Mouse (Mus musculus) splenic B cell, adult 2 months (primary cell): ENCODE data around the gene Tap2.

Source experiments
- DNase-seq: peaks from one replicate; pipeline ENCODE4 v3.0.0-alpha.2; 2011; ENCODE audit warnings: low read depth, low spot score
- H3K27me3 ChIP-seq: 2 replicates; pipeline ENCODE4 v1.6.1; 2012; ENCODE audit warnings: mild to moderate bottlenecking, low read length, moderate library complexity, mixed read lengths; ENCODE audit not compliant: control insufficient read depth, poor library complexity, insufficient read depth, severe bottlenecking
- H3K36me3 ChIP-seq: 2 replicates; pipeline ENCODE4 v1.6.1; 2012; ENCODE audit warnings: mild to moderate bottlenecking, low read length, moderate library complexity, mixed read lengths; ENCODE audit not compliant: control insufficient read depth, poor library complexity, insufficient read depth, severe bottlenecking

Tap2 gene

DNA sequence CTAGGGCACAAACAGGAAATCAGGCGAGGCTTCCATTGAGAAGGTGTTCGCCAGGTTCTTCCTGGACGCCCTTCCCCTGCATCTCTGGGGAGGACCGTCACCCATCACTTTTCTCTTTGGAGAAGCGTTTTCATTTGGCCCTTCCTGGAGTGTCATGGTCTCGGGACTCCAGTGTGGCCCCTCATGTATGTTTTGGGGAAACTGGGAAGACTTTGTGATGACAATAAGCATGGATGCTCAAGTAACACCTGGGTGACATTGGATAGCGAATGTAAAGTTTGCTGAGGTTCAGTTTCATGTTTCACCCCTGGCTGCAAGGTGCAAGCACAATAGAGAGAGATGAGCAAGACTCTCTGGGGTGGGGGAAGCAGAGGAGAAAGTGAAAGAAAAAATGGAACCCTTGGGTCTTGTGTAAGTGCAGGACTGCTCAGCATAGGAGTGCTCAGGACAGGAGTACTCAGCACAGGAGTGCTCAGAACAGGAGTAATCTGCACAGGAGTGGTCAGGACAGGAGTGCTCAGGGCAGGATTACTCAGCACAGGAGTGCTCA, 1.7 kb upstream of the Tap2 start:
- Histone ChIP-seq H3K27me3 (no peaks in the 10 kb centered on the region), H3K36me3 (peaks cover 11% of the 10 kb centered on the region)
- no peak for DNase-seq

DNA sequence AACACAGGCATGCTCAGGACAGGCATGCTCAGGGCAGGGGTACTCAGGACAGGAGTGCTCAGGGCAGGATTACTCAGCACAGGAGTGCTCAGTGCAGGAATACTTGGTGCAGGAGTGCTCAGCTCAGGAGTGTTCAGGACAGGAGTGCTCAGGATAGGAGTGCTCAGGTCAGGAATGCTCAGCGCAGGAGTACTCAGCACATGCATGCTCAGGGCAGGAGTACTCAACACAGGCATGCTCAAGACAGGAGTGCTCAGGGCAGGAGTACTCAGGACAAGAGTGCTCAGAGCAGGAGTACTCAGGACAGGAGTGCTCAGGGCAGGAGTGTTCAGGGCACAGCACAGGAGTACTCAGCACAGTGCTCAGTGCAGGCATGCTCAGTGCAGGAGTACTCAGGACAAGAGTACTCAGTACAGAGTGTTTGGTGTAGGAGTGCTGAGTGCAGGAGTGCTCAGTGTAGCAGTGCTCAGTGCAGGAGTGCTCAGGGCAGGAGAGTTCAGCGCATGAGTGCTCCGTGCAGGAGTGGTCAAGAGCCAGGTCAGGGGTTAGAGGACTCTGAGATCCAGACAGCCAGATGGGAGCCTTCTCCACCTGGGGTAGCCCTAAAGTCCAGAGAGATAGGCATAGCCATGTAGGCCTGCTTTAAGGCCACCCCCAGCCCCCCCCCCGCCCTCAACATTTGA, 426 bp upstream of the Tap2 start:
- DNase-seq, result no peak
- no peaks in the 10 kb centered on the region for H3K27me3 ChIP-seq
- H3K36me3 ChIP-seq, result peaks cover 11% of the 10 kb centered on the region

DNA sequence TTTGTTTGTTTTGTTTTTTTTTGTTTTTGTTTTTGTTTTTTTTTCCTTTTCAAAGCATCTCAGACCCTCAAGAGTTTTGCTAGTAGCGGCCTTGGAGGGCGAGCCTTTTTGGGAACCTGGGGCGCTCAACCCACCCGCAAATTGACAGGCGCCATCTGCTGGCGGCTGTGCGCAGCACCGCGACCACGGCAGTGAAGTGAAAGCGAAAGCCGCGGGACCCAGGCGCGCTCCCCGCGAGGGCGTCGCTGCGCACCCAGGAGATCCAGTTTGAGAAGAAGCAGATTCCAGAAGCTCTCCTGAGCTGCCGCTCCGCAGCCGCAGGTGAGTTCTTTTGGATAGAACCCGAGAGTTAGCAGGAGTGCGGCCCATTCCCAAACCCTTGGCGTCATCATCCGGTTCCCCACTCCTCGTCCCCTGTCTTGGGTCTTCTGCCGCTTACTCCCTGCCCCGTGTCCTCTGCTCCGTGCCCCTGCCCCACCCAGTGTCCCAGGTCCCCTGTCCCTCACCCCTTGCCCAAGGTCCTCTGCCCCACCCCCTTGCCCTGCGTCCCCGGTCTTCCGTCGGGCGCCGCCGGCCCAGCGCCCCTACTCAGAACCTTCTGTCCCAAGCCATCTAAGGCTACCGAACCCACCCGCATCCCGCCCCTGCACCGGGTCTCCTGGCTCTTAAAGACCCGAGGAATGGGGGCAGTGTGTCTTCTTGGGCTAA, 1.1 kb downstream of the Tap2 start:
- Histone ChIP-seq H3K36me3 (peaks cover 21% of the 10 kb centered on the region), H3K27me3 (no peaks in the 10 kb centered on the region)
- DNase-seq, result peak; percentile 93

DNA sequence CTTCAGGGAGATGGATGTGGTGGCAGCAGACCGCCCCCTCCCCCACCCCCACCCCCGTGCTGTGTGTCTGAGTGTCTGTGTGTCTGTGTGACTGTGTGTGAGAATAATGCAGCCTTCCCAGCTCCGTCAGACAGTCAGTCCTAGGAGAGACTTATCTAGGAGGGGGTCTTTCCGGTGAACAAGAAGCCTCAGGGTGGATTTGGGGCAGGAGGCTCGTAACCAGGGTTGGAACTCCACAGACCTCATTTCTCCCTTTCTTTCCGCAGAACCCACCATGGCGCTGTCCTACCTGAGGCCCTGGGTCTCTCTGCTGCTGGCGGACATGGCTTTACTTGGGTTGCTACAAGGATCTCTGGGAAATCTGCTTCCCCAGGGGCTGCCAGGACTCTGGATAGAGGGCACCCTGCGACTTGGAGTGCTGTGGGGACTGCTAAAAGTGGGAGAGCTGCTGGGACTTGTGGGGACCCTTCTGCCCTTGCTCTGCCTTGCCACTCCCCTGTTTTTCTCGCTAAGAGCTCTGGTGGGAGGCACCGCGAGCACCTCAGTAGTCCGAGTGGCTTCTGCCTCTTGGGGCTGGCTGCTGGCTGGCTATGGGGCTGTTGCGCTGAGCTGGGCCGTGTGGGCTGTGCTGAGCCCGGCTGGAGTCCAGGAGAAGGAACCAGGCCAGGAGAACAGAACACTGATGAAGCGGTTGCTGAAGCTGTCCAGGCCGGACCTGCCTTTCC, 1.9 kb downstream of the Tap2 start:
- no peak for DNase-seq
- Histone ChIP-seq H3K27me3 (no peaks in the 10 kb centered on the region), H3K36me3 (peaks cover 24% of the 10 kb centered on the region)

DNA sequence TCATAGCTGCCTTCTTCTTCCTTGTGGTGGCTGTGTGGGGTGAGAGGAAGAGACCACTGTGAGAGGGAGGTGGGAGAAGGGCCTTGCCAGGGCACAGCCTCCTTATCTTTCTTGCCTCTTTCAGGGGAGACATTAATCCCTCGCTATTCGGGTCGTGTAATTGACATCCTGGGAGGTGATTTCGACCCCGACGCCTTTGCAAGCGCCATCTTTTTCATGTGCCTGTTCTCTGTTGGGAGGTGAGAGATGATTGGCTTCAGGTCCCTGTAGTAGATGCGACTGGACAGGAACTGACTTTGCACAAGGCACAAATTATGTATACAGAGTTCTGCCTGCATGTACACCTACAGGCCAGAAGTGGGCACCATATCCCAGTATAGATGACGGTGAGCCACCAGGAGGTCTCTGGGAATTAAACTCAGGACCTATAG, 2.4 kb downstream of the Tap2 start:
- no peaks in the 10 kb centered on the region for H3K27me3 ChIP-seq
- DNase-seq, result peak; percentile 74
- peaks cover 21% of the 10 kb centered on the region for H3K36me3 ChIP-seq

DNA sequence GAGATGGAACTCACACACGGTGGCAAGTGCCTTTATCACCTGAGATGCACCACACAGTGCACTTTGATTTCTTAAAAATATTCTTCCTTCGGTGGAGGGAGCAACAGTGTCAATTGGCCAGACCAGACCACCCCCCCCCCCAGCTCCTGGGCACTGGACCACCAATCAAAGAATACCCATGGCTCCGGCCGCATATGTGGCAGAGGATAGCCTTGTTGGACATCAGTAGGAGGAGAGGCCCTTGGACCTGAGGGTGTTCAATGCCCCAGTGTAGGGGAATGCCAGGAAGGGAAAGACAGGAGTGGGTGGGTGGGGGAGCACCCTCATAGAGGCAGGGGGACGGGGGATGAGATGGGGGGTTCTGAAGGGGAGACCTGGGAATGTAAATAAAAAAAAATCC, 3.4 kb downstream of the Tap2 start:
- DNase-seq, result no peak
- H3K36me3 ChIP-seq, result peaks cover 24% of the 10 kb centered on the region
- H3K27me3 ChIP-seq, result no peaks in the 10 kb centered on the region

DNA sequence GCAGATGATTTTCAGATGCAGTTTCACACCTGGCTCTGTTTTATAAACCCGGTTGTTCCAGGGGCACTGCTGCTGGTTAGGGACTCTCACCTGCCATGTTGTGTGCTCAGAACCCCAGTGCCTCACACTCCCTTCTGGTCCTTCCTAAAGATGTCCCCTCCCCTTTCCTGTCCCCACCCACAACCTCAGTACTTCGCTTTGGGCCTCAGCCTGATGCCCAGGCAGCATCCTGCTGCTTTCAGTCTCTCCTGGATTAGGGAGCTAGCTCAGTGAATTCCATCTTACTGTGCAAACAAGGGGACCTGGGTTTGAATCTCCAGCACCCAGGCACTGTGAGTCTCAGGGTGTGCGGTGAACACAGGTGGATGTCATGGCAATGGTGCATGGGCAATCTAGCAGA, 4.1 kb downstream of the Tap2 start:
- Histone ChIP-seq H3K36me3 (peaks cover 24% of the 10 kb centered on the region), H3K27me3 (no peaks in the 10 kb centered on the region)
- no peak for DNase-seq

DNA sequence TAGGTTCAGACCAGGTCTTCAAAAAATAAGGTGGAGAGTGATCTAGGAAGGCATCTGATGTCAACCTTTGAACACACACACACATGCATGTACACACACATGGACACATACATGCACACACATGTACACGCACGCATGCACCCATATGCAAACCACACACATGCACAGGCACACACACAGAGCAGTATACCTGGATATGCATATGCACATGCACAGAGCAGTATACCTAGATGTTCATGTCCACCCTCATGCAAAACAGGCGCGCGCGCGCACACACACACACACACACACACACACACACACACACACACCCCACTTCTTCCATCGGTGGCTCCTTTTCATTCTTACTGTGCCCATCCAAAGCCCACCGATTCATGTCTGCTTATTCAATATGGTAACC, 4.5 kb downstream of the Tap2 start:
- DNase-seq, result no peak
- Histone ChIP-seq H3K27me3 (no peaks in the 10 kb centered on the region), H3K36me3 (peaks cover 27% of the 10 kb centered on the region)

DNA sequence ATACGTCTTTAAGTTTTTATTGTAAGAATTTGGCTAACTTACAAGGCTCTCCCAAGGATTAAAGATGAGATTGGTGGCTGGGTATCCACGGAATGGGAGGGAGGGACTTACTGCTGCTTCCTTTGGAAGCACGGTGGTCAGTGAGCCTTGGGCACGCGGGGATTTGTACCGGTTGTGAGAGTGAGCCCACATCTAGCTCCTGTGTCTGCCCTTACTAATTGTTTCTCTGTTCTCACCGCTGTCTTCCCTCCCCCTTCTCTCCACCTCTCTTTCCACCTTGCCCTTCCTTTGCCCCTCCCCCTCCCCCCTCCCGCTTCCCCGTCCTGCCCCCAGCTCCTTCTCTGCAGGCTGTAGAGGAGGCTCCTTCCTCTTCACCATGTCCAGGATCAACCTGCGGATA, 5.1 kb downstream of the Tap2 start:
- DNase-seq, result no peak
- H3K36me3 ChIP-seq, result peaks cover 28% of the 10 kb centered on the region
- H3K27me3 ChIP-seq, result no peaks in the 10 kb centered on the region

DNA sequence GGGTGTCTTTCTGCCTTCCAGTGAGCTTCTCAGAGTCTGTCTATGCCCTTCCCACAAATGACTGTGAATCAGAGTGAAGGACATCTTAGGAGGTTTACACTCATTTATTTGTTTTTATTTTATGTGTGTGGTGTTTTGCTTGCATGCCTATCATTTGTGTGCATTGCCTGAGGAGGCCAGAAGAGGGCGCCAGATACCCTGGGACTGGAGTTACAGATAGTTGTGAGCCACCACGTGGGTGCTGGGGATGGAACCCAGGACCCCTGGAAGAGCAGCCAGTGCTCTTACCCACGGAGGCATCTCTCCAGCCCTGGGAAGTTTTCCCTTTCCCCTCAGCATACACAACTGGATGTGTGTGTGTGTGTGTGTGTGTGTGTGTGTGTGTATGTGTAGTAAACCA, 6.4 kb downstream of the Tap2 start:
- DNase-seq, result peak; percentile 56
- Histone ChIP-seq H3K27me3 (no peaks in the 10 kb centered on the region), H3K36me3 (peaks cover 35% of the 10 kb centered on the region)

DNA sequence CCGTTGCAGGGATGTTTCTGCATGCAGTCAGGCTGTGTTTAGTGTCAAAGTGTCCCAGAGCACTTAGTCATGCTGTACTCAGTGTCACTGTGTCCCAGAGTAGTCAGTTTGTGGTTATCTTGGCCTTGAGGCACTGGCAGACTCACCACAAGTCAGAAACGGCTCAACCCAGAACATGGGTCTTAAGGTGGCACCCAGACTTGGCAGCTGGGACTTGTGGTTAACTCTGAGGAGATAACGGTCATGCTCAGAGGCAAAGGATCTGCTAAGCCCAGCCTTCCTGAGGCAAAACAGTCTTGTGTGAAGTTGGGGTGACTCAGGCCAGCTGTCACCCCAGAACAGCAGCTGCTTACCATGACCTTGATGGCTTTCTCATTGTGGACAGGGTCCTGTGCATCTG, 7.3 kb downstream of the Tap2 start:
- peaks cover 42% of the 10 kb centered on the region for H3K36me3 ChIP-seq
- DNase-seq, result no peak
- H3K27me3 ChIP-seq, result no peaks in the 10 kb centered on the region

DNA sequence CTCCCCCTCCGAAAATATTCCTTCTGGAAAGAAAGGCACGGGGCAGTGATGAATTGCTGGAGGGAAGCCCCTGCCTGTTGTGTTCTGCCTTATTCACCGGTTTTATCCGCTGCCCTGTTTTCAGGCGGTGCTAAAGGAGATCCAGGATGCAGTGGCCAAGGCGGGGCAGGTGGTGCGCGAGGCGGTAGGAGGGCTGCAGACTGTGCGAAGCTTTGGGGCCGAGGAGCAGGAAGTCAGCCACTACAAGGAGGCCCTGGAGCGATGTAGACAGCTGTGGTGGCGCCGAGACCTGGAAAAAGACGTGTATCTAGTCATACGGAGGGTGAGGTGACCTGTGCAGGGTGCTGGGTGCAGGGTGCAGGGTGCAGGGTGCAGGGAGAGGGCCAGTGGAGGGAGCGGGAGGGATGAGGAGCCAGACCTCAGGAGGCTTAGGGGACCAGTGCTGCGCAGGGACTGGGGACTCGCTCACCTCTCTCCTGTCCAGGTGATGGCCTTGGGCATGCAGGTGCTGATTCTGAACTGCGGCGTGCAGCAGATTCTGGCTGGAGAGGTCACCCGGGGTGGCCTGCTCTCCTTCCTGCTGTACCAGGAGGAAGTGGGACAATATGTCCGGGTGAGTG, 8.5 kb downstream of the Tap2 start:
- Histone ChIP-seq H3K36me3 (peaks cover 46% of the 10 kb centered on the region), H3K27me3 (no peaks in the 10 kb centered on the region)
- no peak for DNase-seq

DNA sequence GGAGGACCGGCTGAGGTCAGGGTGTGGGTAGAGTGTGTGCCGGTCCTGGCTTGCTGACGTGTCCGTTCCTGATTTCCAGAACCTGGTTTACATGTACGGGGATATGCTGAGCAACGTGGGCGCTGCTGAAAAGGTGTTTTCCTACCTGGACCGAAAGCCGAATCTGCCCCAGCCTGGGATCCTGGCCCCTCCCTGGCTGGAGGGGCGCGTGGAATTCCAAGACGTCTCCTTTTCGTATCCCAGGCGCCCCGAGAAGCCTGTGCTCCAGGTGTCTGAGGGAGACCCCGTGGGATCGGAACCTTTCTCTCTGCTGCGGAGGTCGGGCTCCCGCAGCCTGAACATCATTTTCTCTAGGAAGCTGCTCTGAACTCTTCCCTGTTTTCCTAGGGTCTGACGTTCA, 10.6 kb downstream of the Tap2 start:
- no peak for DNase-seq
- peaks cover 42% of the 10 kb centered on the region for H3K36me3 ChIP-seq
- H3K27me3 ChIP-seq, result no peaks in the 10 kb centered on the region

DNA sequence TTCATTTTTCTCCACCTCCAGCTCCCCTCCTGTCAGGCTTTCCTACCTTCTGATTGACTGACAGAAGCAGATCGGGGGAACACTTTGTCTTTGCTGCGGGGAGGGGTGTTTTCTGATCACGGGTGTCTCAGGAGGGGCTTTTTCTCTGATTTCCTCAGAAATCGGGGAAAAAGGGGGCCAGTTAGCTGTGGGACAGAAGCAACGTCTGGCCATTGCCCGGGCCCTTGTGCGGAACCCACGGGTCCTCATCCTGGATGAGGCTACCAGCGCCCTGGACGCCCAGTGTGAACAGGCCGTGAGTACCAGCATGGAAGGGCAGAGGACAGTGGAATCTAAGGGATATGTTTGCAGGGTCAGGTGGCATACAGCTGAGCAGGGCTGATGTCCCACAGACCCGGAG, 11.8 kb downstream of the Tap2 start:
- DNase-seq, result no peak
- Histone ChIP-seq H3K27me3 (no peaks in the 10 kb centered on the region), H3K36me3 (peaks cover 31% of the 10 kb centered on the region)
